Mouse (Mus musculus) neural tube, embryonic 15.5 days (tissue): ENCODE results near the gene Cenpp. TPM values are rescaled to one million over a fixed set of nuclear protein-coding genes. Genes with fewer than 3 reads are reported as not detected.

Experiments used
- ATAC-seq: fragments of 200-750 bp; cut with Nextera tagmentation; 2 replicates; pipeline ENCODE4 v1.8.0; 2017; ENCODE audit warnings: mild to moderate bottlenecking, moderate TSS enrichment, moderate library complexity; ENCODE audit not compliant: low FRiP score
- H3K27ac ChIP-seq: fragments of 300-500 bp; sonication (generic); replicated peaks from 2 replicates; pipeline ENCODE4 v1.5.1; 2015; ENCODE audit warnings: mild to moderate bottlenecking, inconsistent platforms
- H3K27me3 ChIP-seq: fragments of 300-500 bp; sonication (generic); replicated peaks from 2 replicates; pipeline ENCODE4 v1.6.1; 2015; ENCODE audit warnings: inconsistent platforms
- H3K36me3 ChIP-seq: fragments of 300-500 bp; sonication (generic); 2 replicates; pipeline ENCODE4 v1.6.1; 2015; ENCODE audit warnings: inconsistent platforms
- H3K4me1 ChIP-seq: fragments of 300-500 bp; sonication (generic); 2 replicates; pipeline ENCODE4 v1.6.1; 2015; ENCODE audit warnings: inconsistent platforms
- H3K4me2 ChIP-seq: fragments of 300-500 bp; sonication (generic); 2 replicates; pipeline ENCODE4 v1.6.1; 2015; ENCODE audit warnings: inconsistent platforms, mild to moderate bottlenecking, moderate library complexity
- H3K4me3 ChIP-seq: fragments of 300-500 bp; sonication (generic); replicated peaks from 2 replicates; pipeline ENCODE4 v1.5.1; 2015; ENCODE audit warnings: mild to moderate bottlenecking, inconsistent platforms
- H3K9ac ChIP-seq: fragments of 300-500 bp; sonication (generic); replicated peaks from 2 replicates; pipeline ENCODE4 v1.6.1; 2015; ENCODE audit warnings: mild to moderate bottlenecking, inconsistent platforms
- H3K9me3 ChIP-seq: fragments of 300-500 bp; sonication (generic); replicated peaks from 2 replicates; pipeline ENCODE4 v1.6.1; 2016; ENCODE audit warnings: inconsistent platforms
- WGBS: fragments of 180-500 bp; shearing (Covaris S2); methylation state at CpG from one replicate; pipeline ENCODE4 v1.1.7; 2015; ENCODE audit warnings: mixed read lengths; 5-methylcytosine and 5-hydroxymethylcytosine counted together
- polyA plus RNA-seq: library from polyadenylated mRNA; unstranded; fragments of >200 nt; fragmentation: Nextera tagmentation; extraction: Ambion mirVana; gene quantifications from 2 replicates; pipeline ENCODE4 v1.2.1, GENCODE M21; 2015

Gene Cenpp
- polyA plus RNA-seq, 1 experiment from 2014 or later = 5.1 TPM

DNA sequence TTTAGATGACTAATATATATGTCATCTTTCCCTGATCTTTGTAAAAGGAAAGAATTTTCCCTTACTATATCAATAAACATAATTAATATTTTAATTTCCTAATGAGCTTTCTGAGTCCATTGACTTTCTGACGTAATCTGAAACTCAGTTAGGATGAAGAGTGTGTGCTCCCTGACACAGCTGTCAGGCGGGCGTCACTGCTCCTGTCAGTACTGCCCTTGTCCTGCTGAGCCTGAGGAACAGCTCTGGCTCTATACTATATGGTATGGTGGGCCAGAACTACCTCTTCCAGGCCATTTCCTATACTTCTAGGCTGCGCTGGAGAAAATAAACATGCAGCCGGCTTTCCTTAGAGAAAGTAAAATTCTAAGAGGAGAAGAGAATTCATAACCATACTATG lies 98.1 kb downstream of the Cenpp start:
- ATAC-seq = no peak
- Histone ChIP-seq H3K27me3 (no peaks in the 10 kb centered on the region), H3K27ac (no peak overlapping the region), H3K4me2 (no peak overlapping the region), H3K4me1 (no peaks in the 10 kb centered on the region), H3K9ac (no peak overlapping the region), H3K4me3 (no peak overlapping the region), H3K36me3 (no peaks in the 10 kb centered on the region), H3K9me3 (no peaks in the 10 kb centered on the region)
- WGBS = 93% methylated on average over 5 of the region's 5 CpGs

DNA sequence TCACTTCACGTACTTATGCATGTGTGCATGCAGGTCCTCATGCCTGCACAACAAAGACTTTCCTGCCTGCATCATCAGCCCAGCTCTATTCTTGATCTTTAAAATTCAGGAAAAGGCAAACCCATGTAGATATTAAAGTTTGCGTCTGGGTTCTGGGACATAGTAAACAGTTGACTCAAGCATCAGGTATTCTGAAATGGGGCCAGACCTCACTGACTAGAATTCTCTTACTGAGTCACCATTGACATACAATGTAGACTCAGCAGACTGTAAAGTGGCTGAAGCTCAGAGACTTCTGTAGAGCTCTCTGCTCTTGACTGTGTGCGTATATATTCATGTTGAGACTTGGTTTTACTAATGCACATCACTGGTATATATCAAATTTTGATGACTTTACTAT lies 103.0 kb downstream of the Cenpp start:
- 93% methylated on average over 3 of the region's 3 CpGs for WGBS
- Histone ChIP-seq H3K9me3 (no peaks in the 10 kb centered on the region), H3K27ac (no peak overlapping the region), H3K4me2 (no peak overlapping the region), H3K36me3 (no peaks in the 10 kb centered on the region), H3K27me3 (no peaks in the 10 kb centered on the region), H3K9ac (no peak overlapping the region), H3K4me1 (no peaks in the 10 kb centered on the region), H3K4me3 (no peak overlapping the region)
- no peak for ATAC-seq

- no peaks in the 10 kb centered on the region for H3K9me3 ChIP-seq
- no peak for ATAC-seq
- no peak overlapping the region for H3K4me2 ChIP-seq
- no peak overlapping the region for H3K9ac ChIP-seq
- no peaks in the 10 kb centered on the region for H3K36me3 ChIP-seq
- H3K4me1 ChIP-seq = no peaks in the 10 kb centered on the region
- no peaks in the 10 kb centered on the region for H3K27me3 ChIP-seq
- H3K27ac ChIP-seq = no peak overlapping the region
- no peak overlapping the region for H3K4me3 ChIP-seq
- WGBS = 89% methylated on average over 1 of the region's 1 CpGs
These were observed 104.9 kb downstream of the Cenpp start for GRCm38 (mm10) chr13:49547563-49548150.

DNA sequence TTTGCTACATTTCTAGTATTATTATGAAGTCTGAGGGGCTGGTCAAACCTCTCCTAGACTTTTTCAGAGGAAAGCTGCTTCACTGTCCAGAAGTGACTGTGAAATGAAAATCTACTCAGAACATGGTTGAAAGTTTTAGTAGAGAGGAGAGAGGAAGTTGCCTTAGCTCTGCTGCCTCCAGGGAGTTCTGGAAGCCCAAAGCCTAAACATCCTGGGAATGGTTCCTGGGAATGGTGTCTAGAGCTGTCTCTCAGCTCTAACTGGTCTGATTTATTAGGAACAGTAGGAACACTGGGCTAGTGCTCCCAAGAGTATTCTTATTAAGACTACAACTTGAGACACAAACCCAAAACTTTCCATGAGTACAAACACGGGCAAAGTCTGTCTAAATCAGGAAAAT lies 106.1 kb downstream of the Cenpp start:
- WGBS = 70% methylated on average over 1 of the region's 1 CpGs
- Histone ChIP-seq H3K4me2 (no peak overlapping the region), H3K9me3 (no peaks in the 10 kb centered on the region), H3K9ac (no peak overlapping the region), H3K27me3 (no peaks in the 10 kb centered on the region), H3K27ac (no peak overlapping the region), H3K36me3 (no peaks in the 10 kb centered on the region), H3K4me1 (no peaks in the 10 kb centered on the region), H3K4me3 (no peak overlapping the region)
- ATAC-seq = no peak

- ATAC-seq = no peak
- no peaks in the 10 kb centered on the region for H3K27me3 ChIP-seq
- WGBS = 78% methylated on average over 3 of the region's 3 CpGs
- H3K9ac ChIP-seq = no peak overlapping the region
- H3K4me2 ChIP-seq = no peak overlapping the region
- no peak overlapping the region for H3K27ac ChIP-seq
- no peak overlapping the region for H3K4me3 ChIP-seq
- no peaks in the 10 kb centered on the region for H3K36me3 ChIP-seq
- no peaks in the 10 kb centered on the region for H3K9me3 ChIP-seq
- H3K4me1 ChIP-seq = no peaks in the 10 kb centered on the region
These were observed 106.9 kb downstream of the Cenpp start for GRCm38 (mm10) chr13:49545646-49546045.

DNA sequence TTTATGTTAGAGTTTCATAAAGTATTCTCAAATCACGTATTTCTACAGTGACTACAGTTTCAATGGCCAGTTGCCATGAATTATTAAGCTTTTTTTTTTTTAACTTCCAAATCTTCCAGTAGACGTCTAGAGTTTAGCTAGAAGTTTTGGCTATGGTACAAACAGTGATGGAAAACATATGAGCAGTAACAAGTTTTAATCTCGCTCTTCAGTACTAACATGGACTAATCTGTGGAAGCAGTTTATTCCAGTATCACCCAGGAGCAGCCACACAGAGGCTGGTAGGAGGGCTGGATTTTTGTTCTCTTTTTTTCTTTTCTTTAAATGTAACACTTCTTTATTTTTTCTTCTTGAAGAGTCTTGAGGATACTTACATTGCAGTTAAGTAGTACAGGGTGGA lies 108.3 kb downstream of the Cenpp start, which contains the start of gene Aspn:
TSS of gene Aspn (plus strand) at position 165 of the 400 bp plus-strand sequence.
- no peak within 1 kb of the TSS for H3K27ac ChIP-seq
- 88% methylated on average over 3 of the region's 3 CpGs for WGBS

DNA sequence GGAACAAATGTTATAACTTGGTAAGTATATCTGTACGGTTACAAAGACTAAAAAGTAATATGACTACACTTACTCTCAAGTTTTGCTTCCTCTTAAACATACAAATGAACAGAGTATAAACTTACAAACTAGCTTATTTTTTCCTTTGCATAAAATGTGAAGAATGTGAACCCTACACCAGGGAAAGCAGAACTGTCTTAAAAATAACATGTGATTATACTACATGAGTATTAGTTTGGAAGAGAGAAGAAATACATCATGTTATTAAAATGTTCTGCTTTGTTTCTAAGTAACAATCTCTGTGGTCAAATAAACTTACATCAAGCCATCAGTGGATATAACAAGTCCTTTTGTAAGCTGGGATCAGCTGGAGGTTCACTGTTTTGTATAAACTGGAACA lies 113.9 kb downstream of the Cenpp start:
- no peaks in the 10 kb centered on the region for H3K4me1 ChIP-seq
- H3K4me3 ChIP-seq = no peak overlapping the region
- H3K27me3 ChIP-seq = no peaks in the 10 kb centered on the region
- H3K27ac ChIP-seq = no peak overlapping the region
- H3K36me3 ChIP-seq = no peaks in the 10 kb centered on the region
- WGBS = 95% methylated on average over 1 of the region's 1 CpGs
- ATAC-seq = no peak
- no peak overlapping the region for H3K4me2 ChIP-seq
- H3K9ac ChIP-seq = no peak overlapping the region
- no peaks in the 10 kb centered on the region for H3K9me3 ChIP-seq

More for the DNA sequence above, 108.3 kb downstream of the Cenpp start, which contains the start of gene Aspn:
- Histone ChIP-seq H3K4me1 (no peaks in the 10 kb centered on the region), H3K9ac (no peak within 1 kb of the TSS), H3K4me3 (no peak within 1 kb of the TSS), H3K4me2 (no peak within 1 kb of the TSS), H3K27me3 (no peaks in the 10 kb centered on the region), H3K36me3 (no peaks in the 10 kb centered on the region), H3K9me3 (no peaks in the 10 kb centered on the region)
- ATAC-seq = no peak

- Histone ChIP-seq H3K36me3 (no peaks in the 10 kb centered on the region), H3K4me2 (no peak overlapping the region), H3K9ac (no peak overlapping the region), H3K4me1 (no peaks in the 10 kb centered on the region), H3K4me3 (no peak overlapping the region), H3K9me3 (no peaks in the 10 kb centered on the region), H3K27ac (no peak overlapping the region), H3K27me3 (no peaks in the 10 kb centered on the region)
- ATAC-seq = no peak
- 95% methylated on average over 1 of the region's 1 CpGs for WGBS
These were observed 115.6 kb downstream of the Cenpp start for GRCm38 (mm10) chr13:49536946-49537345.

DNA sequence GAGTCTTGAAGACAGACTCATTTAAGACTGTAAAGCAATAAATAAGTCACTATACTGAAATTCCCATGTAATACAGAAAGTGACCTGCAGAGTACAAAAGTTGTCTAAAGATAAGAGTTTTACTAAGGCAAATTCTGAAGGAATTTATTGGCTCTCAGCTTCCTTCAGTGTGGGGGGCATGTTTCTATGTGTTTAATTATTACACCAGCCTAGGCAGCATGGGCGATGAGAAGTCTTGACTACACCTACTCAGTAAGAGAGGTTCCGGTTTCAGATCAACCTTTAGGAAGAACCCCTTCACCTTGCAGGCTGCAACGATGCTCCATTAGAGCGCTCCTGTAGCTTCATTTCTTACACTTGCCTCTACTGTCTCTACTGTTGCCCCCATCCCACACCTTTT lies 121.9 kb downstream of the Cenpp start:
- Histone ChIP-seq H3K36me3 (no peaks in the 10 kb centered on the region), H3K9me3 (no peaks in the 10 kb centered on the region), H3K4me1 (no peaks in the 10 kb centered on the region), H3K27me3 (no peaks in the 10 kb centered on the region), H3K27ac (no peak overlapping the region), H3K9ac (no peak overlapping the region), H3K4me3 (no peak overlapping the region), H3K4me2 (no peak overlapping the region)
- WGBS = 98% methylated on average over 4 of the region's 4 CpGs
- ATAC-seq = no peak

DNA sequence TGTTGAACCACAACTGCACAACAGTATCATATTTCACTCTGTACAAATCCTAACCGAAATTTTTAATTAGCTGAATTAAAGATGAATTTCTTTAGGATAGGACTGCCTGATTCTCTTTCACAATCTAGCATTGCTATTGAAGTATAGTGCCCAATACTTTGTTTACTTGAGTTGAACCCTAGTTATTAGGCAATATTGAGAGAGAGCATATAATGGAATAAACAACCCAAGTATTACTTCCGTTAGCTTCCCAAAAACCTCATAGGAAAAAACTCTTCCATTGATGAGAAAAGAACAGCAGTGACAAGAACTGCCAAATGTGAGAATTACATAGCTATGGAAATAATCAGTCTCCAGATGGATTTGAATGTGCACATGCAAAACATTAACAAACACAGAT lies 126.3 kb downstream of the Cenpp start:
- Histone ChIP-seq H3K9ac (no peak overlapping the region), H3K36me3 (no peaks in the 10 kb centered on the region), H3K4me2 (no peak overlapping the region), H3K4me3 (no peak overlapping the region), H3K9me3 (no peaks in the 10 kb centered on the region), H3K27ac (no peak overlapping the region), H3K4me1 (no peaks in the 10 kb centered on the region), H3K27me3 (no peaks in the 10 kb centered on the region)
- WGBS = 90% methylated on average over 2 of the region's 2 CpGs
- no peak for ATAC-seq

- WGBS = 24% methylated on average over 2 of the region's 2 CpGs
- no peak for ATAC-seq
- Histone ChIP-seq H3K9me3 (no peaks in the 10 kb centered on the region), H3K4me1 (no peaks in the 10 kb centered on the region), H3K4me2 (no peak overlapping the region), H3K9ac (no peak overlapping the region), H3K4me3 (no peak overlapping the region), H3K36me3 (no peaks in the 10 kb centered on the region), H3K27me3 (no peaks in the 10 kb centered on the region), H3K27ac (no peak overlapping the region)
These were observed 133.8 kb downstream of the Cenpp start for GRCm38 (mm10) chr13:49518761-49519160.

- 88% methylated on average over 3 of the region's 3 CpGs for WGBS
- Histone ChIP-seq H3K27ac (no peak overlapping the region), H3K9ac (no peak overlapping the region), H3K4me1 (no peaks in the 10 kb centered on the region), H3K4me2 (no peak overlapping the region), H3K4me3 (no peak overlapping the region), H3K36me3 (no peaks in the 10 kb centered on the region), H3K27me3 (no peaks in the 10 kb centered on the region), H3K9me3 (no peaks in the 10 kb centered on the region)
- no peak for ATAC-seq
These were observed 145.4 kb downstream of the Cenpp start for GRCm38 (mm10) chr13:49507176-49507575.

GRCm38 (mm10) chr13:49505776-49506175 lies 146.8 kb downstream of the Cenpp start:
- H3K27ac ChIP-seq = no peak overlapping the region
- WGBS = 90% methylated on average over 4 of the region's 4 CpGs

More at GRCm38 (mm10) chr13:49505776-49506175, 146.8 kb downstream of the Cenpp start:
- Histone ChIP-seq H3K9me3 (no peaks in the 10 kb centered on the region), H3K27me3 (no peaks in the 10 kb centered on the region), H3K9ac (no peak overlapping the region), H3K36me3 (no peaks in the 10 kb centered on the region), H3K4me3 (no peak overlapping the region), H3K4me2 (no peak overlapping the region), H3K4me1 (no peaks in the 10 kb centered on the region)
- no peak for ATAC-seq
